Mouse (Mus musculus) inflammation-experienced regulatory T-cells, adult 6 months (primary cell): Measurements from ENCODE around the gene Asb5. TPM values are rescaled to one million over a fixed set of nuclear protein-coding genes. Genes with fewer than 3 reads are reported as not detected.
"Not testable (repeated sequence)": the region's sequence is repeated elsewhere in the genome, so short reads cannot be mapped to it uniquely, and the experiment has no call there.

Experiments used
- ATAC-seq: one replicate; pipeline ENCODE4 v1.8.0; 2017
- polyA plus RNA-seq, 3 experiments: library from polyadenylated mRNA; unstranded; fragments of 100-300 nt; shearing (Covaris generic); gene quantifications; one replicate each; pipeline ENCODE4 v1.2.1; 2017

The Asb5 gene
- not detected for polyA plus RNA-seq

GRCm38 (mm10) chr8:54529382-54530296 lies at the start of gene Asb5, which contains the start of gene Spcs3:
Asb5 (plus strand) TSS chr8:54529580.
Spcs3 (minus strand) TSS chr8:54529998.
- ATAC-seq, result peak; percentile 83

GRCm38 (mm10) chr8:54486555-54487273 lies 42.7 kb upstream of the Asb5 start:
- ATAC-seq, result no peak

- no peak for ATAC-seq
Measured at GRCm38 (mm10) chr8:54488437-54488836, 40.9 kb upstream of the Asb5 start.

GRCm38 (mm10) chr8:54491057-54491690 lies 38.2 kb upstream of the Asb5 start:
- peak; percentile 84 for ATAC-seq

- no peak for ATAC-seq
Measured at GRCm38 (mm10) chr8:54491934-54492333, 37.4 kb upstream of the Asb5 start.

- ATAC-seq, result peak; percentile 73
Measured at GRCm38 (mm10) chr8:54493110-54493509, 36.3 kb upstream of the Asb5 start.

- no peak for ATAC-seq
Measured at GRCm38 (mm10) chr8:54493915-54494314, 35.5 kb upstream of the Asb5 start.

- no peak for ATAC-seq
Measured at GRCm38 (mm10) chr8:54503104-54503503, 26.3 kb upstream of the Asb5 start.

- ATAC-seq, result no peak
Measured at GRCm38 (mm10) chr8:54505060-54505459, 24.3 kb upstream of the Asb5 start.

GRCm38 (mm10) chr8:54507428-54508095 lies 21.8 kb upstream of the Asb5 start:
- peak; percentile 84 for ATAC-seq

- peak; percentile 2 for ATAC-seq
Measured at GRCm38 (mm10) chr8:54508096-54508456, 21.3 kb upstream of the Asb5 start.

- no peak for ATAC-seq
Measured at GRCm38 (mm10) chr8:54508814-54509213, 20.6 kb upstream of the Asb5 start.

GRCm38 (mm10) chr8:54509221-54509721 lies 20.1 kb upstream of the Asb5 start:
- peak; percentile 49 for ATAC-seq

GRCm38 (mm10) chr8:54511791-54512190 lies 17.6 kb upstream of the Asb5 start:
- no peak for ATAC-seq

- ATAC-seq, result not testable (repeated sequence)
Measured at GRCm38 (mm10) chr8:54512200-54512599, 17.2 kb upstream of the Asb5 start.

GRCm38 (mm10) chr8:54518756-54519460 lies 10.5 kb upstream of the Asb5 start:
- no peak for ATAC-seq

GRCm38 (mm10) chr8:54520516-54520915 lies 8.9 kb upstream of the Asb5 start:
- ATAC-seq, result no peak

GRCm38 (mm10) chr8:54525606-54526005 lies 3.8 kb upstream of the Asb5 start:
- ATAC-seq, result no peak

- ATAC-seq, result no peak
Measured at GRCm38 (mm10) chr8:54526700-54527099, 2.7 kb upstream of the Asb5 start.

GRCm38 (mm10) chr8:54528571-54528970 lies 809 bp upstream of the Asb5 start:
- ATAC-seq, result no peak

- no peak for ATAC-seq
Measured at GRCm38 (mm10) chr8:54535172-54535571, 5.8 kb downstream of the Asb5 start.

- peak; percentile 77 for ATAC-seq
Measured at GRCm38 (mm10) chr8:54537285-54537684, 7.9 kb downstream of the Asb5 start.
